Mouse (Mus musculus): ENCODE measurements around the gene Il2ra. TPM values are rescaled to one million over a fixed set of nuclear protein-coding genes. Genes with fewer than 3 reads are reported as not detected.

The Il2ra gene
- polyA plus RNA-seq, 1 experiment from 2014 or later = not detected

- 53% methylated on average over 3 of the region's 3 CpGs for WGBS
- Histone ChIP-seq H3K9me3 (replicated peaks) (no peaks in the 10 kb centered on the region), H3K36me3 (no peaks in the 10 kb centered on the region), H3K4me3 (no peak overlapping the region), H3K9ac (no peak overlapping the region), H3K4me2 (no peak overlapping the region), H3K27ac (ENCODE audit: poor library complexity, severe bottlenecking) (no peak overlapping the region), H3K4me1 (replicated peaks) (no peaks in the 10 kb centered on the region), H3K27me3 (replicated peaks) (no peaks in the 10 kb centered on the region)
- ATAC-seq (ENCODE audit: insufficient number of reproducible peaks, low FRiP score) = no peak
Observed at GRCm38 (mm10) chr2:11729091-11729490, 86.5 kb downstream of the Il2ra start.

GRCm38 (mm10) chr2:11732978-11733377 is 90.4 kb downstream of the Il2ra start:
- 70% methylated on average over 5 of the region's 5 CpGs for WGBS
- Histone ChIP-seq H3K27ac (ENCODE audit: poor library complexity, severe bottlenecking) (no peak overlapping the region), H3K9me3 (replicated peaks) (no peaks in the 10 kb centered on the region), H3K4me1 (replicated peaks) (no peaks in the 10 kb centered on the region), H3K4me2 (no peak overlapping the region), H3K27me3 (replicated peaks) (no peaks in the 10 kb centered on the region), H3K36me3 (peaks cover 6% of the 10 kb centered on the region), H3K4me3 (no peak overlapping the region), H3K9ac (no peak overlapping the region)
- no peak for ATAC-seq (ENCODE audit: insufficient number of reproducible peaks, low FRiP score)

GRCm38 (mm10) chr2:11735853-11736252 is 93.2 kb downstream of the Il2ra start:
- Histone ChIP-seq H3K9me3 (replicated peaks) (no peaks in the 10 kb centered on the region), H3K36me3 (peaks cover 32% of the 10 kb centered on the region), H3K27me3 (replicated peaks) (no peaks in the 10 kb centered on the region), H3K9ac (no peak overlapping the region), H3K4me2 (no peak overlapping the region), H3K4me3 (no peak overlapping the region), H3K27ac (ENCODE audit: poor library complexity, severe bottlenecking) (no peak overlapping the region), H3K4me1 (replicated peaks) (no peaks in the 10 kb centered on the region)
- WGBS = 78% methylated on average over 6 of the region's 6 CpGs
- no peak for ATAC-seq (ENCODE audit: insufficient number of reproducible peaks, low FRiP score)

GRCm38 (mm10) chr2:11738794-11739193 is 96.2 kb downstream of the Il2ra start:
- Histone ChIP-seq H3K4me3 (no peak overlapping the region), H3K27me3 (replicated peaks) (no peaks in the 10 kb centered on the region), H3K4me2 (no peak overlapping the region), H3K27ac (ENCODE audit: poor library complexity, severe bottlenecking) (no peak overlapping the region), H3K9ac (no peak overlapping the region), H3K4me1 (replicated peaks) (no peaks in the 10 kb centered on the region), H3K9me3 (replicated peaks) (no peaks in the 10 kb centered on the region), H3K36me3 (peaks cover 62% of the 10 kb centered on the region)
- no peak for ATAC-seq (ENCODE audit: insufficient number of reproducible peaks, low FRiP score)
- WGBS = 87% methylated on average over 3 of the region's 3 CpGs

- H3K4me2 ChIP-seq = no peak overlapping the region
- ATAC-seq (ENCODE audit: insufficient number of reproducible peaks, low FRiP score) = no peak
- H3K36me3 ChIP-seq = peaks cover 70% of the 10 kb centered on the region
- H3K4me3 ChIP-seq = no peak overlapping the region
- H3K4me1 ChIP-seq (replicated peaks) = no peaks in the 10 kb centered on the region
- 93% methylated on average over 4 of the region's 4 CpGs for WGBS
- no peaks in the 10 kb centered on the region for H3K27me3 ChIP-seq (replicated peaks)
- H3K27ac ChIP-seq (ENCODE audit: poor library complexity, severe bottlenecking) = no peak overlapping the region
- no peaks in the 10 kb centered on the region for H3K9me3 ChIP-seq (replicated peaks)
- H3K9ac ChIP-seq = no peak overlapping the region
Observed at GRCm38 (mm10) chr2:11739516-11740051, 97.0 kb downstream of the Il2ra start.

Other genes starting within 250 kb of the Il2ra start
- 11.8 and 12.6 TPM in 2 replicates for gene Pfkfb3, start 88.7 kb upstream of the Il2ra start, polyA plus RNA-seq (2016; fragmentation: Nextera tagmentation; extraction: Ambion mirVana)
- gene Rbm17, start 38.7 kb upstream of the Il2ra start, polyA plus RNA-seq (2016; fragmentation: Nextera tagmentation; extraction: Ambion mirVana) = 101 and 103 TPM in 2 replicates
- gene Gm17490, start 16.5 kb upstream of the Il2ra start, polyA plus RNA-seq (2016; fragmentation: Nextera tagmentation; extraction: Ambion mirVana) = not detected in 2 replicates
- gene Il15ra, start 62.5 kb downstream of the Il2ra start, polyA plus RNA-seq (2016; fragmentation: Nextera tagmentation; extraction: Ambion mirVana) = 6.4 and 7.0 TPM in 2 replicates
- 133 and 138 TPM in 2 replicates for gene Fbh1, start 134.8 kb downstream of the Il2ra start, polyA plus RNA-seq (2016; fragmentation: Nextera tagmentation; extraction: Ambion mirVana)
- 35.7 and 36.8 TPM in 2 replicates for gene Ankrd16, start 135.1 kb downstream of the Il2ra start, polyA plus RNA-seq (2016; fragmentation: Nextera tagmentation; extraction: Ambion mirVana)

Measured in heart, embryonic 12.5 days (tissue).